Mouse (Mus musculus): ENCODE data around the gene Slitrk1.

Slitrk1 gene

DNA sequence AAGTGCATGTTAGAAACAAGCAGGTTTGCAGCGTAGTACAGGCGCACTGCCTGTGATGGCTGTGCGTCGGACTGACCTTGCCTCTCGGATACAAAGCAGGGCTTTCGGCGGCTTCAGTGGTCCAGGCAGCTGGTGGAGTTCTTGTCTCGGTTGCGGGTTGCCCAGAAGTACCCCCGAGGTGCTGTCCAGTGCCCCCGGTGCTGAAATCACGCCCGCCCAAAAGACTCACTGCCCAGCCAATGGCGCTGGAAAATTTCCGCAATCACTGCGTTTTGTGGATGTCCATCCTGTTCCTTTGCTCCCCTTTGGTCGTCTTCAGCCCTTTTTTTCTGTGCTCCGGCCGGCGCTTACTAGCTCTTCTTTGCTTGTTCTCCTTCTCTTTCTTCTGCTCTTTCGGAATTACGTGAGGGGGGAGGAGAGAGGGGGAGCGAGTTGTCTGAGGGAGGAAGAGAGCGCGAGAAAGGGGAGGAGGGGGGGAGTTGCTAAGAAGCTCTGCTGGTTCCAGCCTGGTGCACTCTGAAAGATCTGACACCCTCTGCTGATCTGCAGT, at the start of gene Slitrk1:
Gene Slitrk1 (minus strand): TSS at position 445 of the 550 bp plus-strand sequence.
- no peak for DNase-seq (ENCODE audit: low read depth)

DNA sequence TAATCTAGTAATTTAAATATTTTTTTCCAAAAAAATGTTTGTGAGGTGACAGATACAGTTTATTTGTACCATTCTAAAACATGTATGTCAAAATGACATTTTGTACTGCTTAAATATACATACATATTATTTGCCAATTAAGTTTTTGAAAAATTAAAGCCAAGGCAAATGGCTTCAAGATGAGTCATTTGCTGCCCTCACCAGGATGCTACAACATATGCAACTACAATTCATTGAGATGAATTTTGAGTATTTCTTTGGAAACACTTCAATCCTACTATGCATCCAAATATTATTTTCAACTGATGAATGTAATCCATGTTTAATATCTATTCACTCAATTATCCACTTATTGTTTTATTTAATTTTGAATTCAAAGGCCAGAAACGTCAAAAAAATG, 21.8 kb upstream of the Slitrk1 start:
- no peak for DNase-seq (ENCODE audit: low read depth)

DNA sequence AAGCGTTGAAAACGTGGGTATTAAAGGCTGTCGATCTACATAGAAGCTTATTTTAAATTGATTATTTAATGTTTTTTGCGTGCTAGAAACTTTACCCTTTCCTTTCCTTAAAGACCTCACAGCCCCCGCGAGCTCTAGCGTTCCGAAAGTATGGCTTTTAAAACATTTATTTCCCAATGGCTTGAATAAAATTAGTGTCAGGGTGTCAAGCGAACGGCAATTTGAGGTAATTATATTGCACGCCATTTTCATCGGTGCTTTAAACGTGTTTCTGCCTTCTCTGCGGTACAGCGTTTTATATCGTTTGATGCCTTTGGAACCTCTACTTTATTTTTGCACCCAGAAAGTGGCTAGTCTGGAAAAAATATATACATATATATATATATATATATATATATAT, 378 bp upstream of the Slitrk1 start:
- DNase-seq (ENCODE audit: low read depth) = no peak

DNA sequence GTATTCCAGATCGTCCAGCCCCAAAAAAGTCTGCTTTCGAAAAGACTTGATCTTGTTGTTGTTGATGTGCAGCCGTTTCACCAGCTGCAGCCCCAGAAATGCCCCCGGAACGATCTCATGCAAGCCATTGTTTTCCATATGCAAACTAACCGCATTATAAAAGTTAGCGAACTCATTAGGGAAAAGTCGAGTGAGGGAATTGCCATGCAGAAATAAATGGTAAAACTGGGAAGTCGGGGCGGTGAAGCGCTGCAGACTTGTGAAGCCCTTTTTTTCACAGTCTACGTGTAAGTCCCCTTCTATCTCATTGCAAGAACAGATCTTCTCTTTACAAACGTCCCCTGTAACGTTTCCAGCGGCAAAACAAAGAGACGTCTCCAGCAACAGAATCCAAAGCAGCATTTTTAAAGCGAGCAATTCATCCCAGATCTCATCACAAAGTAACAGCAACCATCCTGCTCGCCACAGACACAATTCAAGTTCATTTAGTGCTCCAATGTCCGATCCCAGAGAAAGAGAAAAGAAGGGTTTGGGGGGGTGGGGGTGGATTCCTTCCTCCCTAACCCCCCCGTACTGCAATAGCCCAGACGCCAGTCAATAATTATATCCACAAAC, 975 bp downstream of the Slitrk1 start:
- DNase-seq (ENCODE audit: low read depth) = no peak

DNA sequence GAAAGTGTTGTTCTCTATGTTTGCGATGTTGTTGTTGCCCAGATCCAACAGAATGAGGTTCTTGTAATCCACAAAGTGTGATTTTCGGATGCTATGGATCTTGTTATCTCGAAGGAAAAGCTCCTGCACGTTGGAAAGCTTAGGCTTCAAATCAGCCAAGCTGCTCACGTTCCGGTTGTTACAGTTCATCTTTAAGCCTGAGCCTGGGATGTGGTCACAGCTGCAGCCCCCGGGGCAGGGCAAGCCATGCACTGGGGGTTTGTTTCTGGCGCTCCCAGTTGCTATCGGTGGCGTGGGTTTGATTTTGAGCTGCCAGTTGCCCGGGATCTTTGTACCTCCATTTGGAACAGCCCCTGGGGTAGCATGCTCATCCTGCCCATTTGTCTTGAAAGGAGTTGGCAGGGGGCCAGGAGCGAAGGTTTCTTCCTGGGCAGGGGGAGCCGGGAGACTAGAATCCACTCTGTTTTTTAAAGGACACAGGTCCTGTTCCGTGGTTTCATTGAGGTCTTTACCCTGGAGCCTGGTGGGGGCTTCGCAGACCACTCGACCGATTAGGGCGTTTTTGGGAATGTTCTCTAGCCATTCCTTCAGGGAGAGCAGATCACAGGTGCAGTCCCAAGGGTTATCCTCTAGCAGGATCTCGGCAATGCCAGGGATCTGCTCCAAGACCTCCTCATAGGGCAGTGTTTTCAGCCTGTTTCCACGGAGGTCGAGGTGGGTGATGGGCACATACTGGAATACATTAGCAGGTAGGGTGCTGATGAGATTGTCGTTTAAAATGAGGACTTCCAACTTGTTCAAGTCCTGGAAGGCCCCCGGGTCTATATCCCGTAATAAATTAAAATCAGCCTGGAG, 1.7 kb downstream of the Slitrk1 start:
- no peak for DNase-seq (ENCODE audit: low read depth)

DNA sequence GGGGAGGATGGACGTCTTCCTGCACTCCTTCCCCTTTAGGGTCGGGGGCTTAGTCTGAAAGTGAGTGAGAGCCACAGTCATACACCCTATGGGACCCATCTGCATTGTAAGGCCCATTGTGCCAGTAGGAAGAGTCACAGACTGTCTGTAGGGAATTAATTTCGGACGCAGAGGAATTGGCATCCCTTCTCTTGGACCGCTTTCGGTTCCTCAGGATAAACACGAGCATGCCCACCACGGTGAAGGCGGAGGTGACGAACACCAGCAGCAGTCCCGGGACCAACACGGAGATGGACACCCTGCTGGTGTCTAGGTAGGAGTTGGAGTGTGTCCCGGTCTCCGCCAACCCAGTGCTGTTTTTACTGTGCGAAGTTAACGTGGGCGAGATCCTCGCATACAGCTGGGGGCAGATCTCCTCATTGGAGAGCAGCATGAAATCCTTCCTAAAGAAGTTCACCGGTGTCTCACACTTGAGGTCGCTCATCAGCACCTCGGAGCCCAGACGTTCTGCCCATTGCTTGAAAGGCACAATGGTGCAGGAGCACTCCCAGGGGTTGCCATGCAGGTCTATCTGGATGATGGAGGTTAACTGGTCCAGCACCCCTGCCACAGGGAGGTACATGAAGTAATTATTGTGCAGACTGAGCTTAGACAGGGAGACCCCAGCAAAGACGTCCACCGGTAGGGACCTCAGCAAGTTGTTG, 2.7 kb downstream of the Slitrk1 start:
- no peak for DNase-seq (ENCODE audit: low read depth)

DNA sequence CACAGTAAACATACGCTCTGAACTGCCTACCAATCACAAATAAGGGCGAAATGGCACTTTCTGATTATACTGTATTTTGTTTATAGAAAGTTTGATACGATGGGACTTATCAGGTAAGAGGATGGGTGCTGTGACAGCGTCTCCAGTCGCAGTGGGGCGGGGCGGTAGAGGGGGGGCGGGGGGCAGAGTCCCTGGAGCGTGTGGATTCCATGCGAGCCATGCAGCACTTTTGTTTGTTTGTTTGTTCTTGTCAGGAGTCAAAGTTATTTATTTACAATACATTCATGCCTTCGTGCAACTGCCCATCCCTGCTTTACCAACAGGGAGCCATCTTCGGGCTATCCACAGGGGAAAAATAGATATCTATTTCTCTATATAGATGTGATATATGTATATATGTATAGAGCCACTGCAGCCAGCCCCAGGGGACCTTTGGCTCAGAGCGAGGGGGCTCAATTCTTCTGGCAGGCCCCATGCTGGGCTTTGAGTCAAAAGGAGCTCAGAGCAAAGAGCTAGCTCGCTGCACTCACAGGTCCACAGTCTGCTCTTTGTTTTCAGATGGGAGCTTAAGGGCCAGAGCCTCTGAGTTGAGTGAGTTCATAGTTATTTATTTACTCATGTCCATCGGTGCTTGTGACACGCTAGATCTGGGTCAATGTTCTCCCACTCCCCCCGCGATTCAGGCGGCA, 3.4 kb downstream of the Slitrk1 start:
- no peak for DNase-seq (ENCODE audit: low read depth)

DNA sequence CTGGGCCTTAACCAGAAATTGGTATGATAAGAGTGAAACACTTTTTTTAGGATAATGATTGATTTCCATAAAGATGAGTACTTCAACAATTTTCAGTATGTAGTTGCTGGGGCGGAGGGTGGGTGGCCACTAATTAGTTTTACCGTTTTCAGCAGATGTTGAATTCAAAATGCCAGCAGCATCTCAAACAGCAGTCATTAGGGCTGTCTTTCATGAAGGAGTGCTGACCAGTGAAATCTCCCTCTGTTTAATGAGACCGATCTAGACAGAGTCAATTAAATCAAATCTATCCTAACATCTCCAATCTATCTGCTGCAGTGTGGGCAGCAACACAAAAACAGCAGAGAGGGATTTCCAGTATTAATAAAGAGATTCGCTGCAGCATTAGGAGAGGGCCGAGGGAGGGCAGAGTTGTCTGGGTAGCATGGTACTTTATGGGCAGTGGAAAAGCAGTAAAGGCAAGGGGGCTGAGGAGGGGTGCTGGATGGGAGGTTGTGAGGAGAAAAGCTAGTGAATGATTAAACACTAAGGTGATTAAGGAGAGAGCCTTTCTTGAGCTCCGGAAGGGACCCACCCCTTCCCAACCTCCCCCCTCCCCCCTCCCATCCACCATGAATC, 4.5 kb downstream of the Slitrk1 start:
- DNase-seq (ENCODE audit: low read depth) = no peak

DNA sequence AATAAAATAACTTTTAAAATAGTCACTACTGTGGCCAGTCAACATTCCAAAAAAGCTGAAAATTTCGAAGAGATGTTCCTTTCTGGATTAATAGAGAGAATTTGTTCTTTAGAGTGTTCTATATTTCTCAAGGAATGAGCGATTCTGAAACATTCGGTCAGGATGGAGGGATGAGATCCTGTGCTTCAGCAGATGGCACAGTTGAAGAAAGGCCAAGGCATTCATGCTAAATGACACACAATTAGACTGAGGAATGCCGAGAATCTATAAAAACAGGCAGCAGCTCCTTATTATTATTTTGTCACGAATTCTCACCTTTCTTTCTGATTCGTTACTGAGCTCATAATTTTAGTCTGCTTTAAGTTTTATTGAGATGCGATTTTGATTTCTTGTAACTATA, 15.4 kb downstream of the Slitrk1 start:
- DNase-seq (ENCODE audit: low read depth) = no peak

DNA sequence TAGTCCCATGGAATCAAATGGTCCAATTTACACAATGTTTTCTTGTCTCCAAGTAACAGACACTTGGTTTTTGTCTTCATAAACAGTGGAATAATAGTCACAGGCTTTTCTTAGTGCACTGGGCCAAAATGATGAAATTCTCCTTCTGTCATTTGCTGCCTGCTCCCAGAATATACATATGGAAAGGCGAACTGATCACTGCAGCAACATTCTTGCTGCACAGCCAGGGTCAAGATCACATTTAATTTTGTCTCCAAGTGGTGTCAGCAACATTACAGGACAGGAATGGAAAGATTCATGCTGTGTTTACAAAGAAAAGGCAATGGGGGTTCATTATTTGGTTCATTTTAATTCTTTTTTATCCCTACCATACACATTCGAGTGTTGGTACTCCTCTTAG, 18.5 kb downstream of the Slitrk1 start:
- DNase-seq (ENCODE audit: low read depth) = no peak

DNA sequence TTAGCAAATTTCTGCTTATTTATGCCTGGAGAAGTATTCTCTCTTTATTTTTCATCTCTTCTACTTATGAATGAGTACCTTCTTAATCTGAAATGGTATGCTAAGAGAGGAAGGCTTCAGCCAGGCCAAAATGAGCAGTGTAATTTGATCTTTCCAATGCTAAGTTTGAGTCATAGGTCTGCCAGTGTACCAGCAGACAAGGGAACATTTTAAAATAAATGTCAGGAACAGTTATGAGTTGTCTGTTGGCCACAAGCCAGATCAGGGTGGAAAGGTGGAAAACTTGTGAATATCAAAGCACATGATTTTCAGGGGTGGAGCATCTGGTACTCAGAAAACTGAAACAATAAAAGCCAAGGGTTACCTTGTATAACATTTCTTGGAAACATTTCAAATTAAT, 46.1 kb downstream of the Slitrk1 start:
- DNase-seq (ENCODE audit: low read depth) = no peak

DNA sequence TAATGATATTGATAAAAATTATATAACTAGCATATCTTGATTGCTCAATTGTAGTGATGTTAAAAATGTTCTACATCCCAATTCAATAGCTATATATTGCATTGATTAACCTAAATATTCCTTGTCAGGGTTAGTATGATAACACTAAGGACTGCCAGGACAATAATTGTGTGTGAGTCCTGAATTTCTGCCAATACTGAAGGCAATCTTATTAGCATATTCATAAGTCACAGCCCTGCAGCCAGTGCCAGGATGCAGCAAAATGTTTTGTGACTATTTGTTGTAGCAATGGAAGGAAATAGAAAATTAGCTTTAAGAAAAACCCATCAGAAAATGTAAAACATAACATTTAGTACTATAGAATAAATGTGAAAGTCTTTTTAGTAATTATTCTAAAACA, 49.3 kb downstream of the Slitrk1 start:
- DNase-seq (ENCODE audit: low read depth) = no peak

DNA sequence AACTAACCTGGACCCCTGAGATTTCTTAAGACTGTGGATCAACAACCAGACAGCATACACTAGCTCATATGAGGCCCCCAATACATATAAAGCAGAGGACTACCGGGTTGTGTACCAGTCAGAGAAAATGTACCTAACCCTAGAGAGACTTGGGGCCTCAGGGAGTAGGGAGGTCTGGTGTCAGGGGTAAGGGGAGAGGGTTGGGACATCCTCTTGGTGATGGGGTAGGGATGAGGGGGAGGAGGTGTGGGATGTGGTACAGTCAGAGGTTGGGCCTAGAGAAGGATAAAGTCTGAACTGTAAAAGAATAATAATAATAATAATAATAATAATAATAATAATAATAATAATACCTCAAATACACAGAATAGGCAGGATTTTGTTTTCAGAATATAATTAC, 54.6 kb downstream of the Slitrk1 start:
- DNase-seq (ENCODE audit: low read depth) = no peak
